Mouse (Mus musculus): Measurements from ENCODE around the gene Galnt12.
"Not testable (repeated sequence)": the region's sequence is repeated elsewhere in the genome, so short reads cannot be mapped to it uniquely, and the experiment has no call there.

Gene Galnt12

DNA sequence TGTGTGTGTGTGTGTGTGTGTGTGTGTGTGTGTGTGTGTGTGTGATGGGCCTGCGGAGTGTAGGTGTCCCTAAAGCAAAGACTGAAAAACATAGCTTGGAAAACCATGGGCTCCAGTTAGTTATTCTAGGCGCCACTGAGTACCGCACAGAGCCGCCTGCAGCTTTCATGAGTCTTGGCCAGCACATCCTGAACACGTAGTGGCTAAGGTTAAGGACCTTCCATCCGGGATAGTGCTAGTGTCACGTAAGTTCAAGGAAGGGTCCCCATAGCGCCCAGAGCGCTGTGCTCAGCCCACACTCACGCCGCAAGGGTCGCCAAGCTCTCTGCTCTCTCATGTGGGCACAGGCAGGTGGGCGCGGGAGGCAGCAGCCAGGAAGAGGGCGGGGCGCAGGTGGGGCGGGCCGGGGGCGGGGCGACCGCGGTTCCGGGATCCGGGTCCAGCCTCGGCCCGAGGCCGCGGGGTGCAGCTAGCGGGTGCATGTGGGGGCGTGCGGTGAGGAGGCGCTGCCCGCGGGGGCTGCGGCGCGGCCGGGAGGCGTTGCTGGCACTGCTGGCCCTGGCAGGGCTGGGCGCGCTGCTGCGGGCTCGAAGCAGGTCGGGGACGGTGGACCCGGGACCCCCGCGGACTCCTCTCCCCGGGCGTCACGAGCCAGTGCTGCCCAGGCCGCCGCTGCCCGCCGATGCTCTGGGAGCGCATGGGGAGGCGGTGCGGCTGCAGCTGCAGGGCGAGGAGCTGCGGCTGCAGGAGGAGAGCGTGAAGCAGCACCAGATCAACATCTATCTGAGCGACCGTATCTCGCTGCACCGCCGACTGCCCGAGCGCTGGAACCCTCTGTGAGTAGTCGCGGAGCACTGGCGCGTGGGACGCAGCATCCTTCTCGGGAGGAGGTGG is at the start of gene Galnt12:
Gene Galnt12 (plus strand): TSS at position 417 of the 894 bp plus-strand sequence.
- DNase-seq (ENCODE audit: low spot score), result no peak

DNA sequence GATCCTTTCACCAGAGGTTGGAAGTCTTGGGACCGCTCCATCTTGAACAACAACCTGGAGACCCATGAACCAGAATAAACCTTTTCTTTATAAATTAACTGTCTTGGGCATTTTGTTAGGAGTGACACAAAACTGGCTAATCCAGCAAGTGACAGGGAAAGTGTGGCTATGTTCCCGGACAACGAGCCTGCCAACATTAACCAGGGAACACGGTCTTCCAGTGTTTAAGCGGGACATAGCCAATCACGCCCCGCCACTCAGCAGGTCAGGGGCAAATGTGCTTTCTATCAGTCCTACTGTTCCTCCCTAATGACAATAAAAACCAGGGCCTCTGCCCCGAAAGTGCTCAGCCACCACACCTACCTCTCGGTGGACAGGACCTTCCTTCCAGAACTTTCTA is 47.8 kb upstream of the Galnt12 start:
- no peak for DNase-seq (ENCODE audit: low spot score)

DNA sequence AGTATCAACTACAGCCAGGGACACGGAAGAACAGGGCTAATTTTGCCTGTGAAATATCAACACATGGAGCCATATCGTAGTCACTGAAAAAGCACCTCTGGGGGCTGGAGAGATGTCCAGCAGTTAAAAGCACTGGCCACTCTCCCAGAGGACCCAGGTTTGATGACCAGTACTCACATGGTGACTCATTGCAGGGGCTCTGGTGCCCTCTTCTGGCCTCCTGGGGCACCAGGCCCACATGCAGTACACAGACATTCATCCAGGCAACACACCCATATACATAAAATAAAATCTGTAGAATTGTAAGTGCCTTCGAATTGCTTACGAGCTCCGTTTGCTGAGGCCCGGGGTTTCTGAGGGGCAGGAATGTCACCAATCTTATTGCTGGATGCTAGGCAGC is 44.7 kb upstream of the Galnt12 start:
- no peak for DNase-seq (ENCODE audit: low spot score)

DNA sequence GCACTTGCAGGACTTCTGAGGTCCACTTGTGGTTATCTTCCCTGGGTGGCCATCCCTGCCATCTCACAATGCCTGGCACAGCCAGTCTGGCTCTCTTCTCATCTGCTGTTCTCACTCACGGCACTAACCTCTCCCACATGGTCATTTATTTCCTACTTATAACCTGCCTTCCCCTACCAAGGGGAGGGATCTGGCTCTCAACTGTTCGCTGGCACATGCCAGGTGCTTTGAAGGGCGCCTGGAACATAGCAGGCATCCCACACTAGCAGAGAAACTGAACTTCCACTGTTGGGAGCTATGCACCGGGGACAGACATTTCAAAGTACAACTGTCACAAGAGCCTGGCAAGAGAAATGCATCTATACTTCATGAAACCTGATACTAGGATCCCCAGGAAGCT is 43.9 kb upstream of the Galnt12 start:
- no peak for DNase-seq (ENCODE audit: low spot score)

DNA sequence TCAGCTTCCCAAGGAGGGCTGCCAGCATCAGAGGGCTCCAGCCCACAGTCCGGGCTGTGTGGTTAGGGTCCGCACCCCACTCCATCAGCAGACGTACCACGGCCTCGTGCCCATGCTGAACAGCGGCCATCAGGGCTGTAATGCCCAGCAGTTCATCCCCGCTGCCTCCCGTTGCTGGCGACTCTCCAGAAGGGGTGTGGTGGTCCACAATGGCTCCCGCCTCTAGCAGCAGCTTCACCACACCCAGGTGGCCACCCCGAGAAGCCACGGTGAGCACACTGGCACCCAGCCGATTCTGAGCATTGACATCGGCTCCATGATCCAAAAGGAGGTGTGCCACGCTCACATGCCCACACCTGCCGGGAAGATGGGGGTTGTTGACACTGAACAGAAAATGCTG is 42.5 kb upstream of the Galnt12 start:
- DNase-seq (ENCODE audit: low spot score), result no peak

DNA sequence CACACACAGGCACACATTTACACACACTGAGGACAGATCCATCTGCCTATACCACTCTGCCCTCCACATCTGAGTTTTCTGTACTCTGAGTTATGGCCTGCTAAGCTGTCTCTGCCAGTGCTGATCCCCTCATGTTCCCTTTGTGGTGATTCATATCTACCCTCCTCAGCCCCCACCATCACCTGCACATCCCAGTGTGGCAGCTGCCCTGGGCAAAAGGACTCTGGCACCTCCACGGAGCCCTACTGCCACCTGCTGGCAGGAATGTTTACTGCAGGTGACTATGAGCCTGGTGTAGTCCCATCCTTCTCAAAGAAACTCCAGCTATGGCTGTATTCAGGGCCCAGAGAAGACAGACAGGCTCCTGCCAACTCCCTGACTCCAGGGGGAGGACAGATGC is 41.5 kb upstream of the Galnt12 start:
- peak; percentile 80 for DNase-seq (ENCODE audit: low spot score)

DNA sequence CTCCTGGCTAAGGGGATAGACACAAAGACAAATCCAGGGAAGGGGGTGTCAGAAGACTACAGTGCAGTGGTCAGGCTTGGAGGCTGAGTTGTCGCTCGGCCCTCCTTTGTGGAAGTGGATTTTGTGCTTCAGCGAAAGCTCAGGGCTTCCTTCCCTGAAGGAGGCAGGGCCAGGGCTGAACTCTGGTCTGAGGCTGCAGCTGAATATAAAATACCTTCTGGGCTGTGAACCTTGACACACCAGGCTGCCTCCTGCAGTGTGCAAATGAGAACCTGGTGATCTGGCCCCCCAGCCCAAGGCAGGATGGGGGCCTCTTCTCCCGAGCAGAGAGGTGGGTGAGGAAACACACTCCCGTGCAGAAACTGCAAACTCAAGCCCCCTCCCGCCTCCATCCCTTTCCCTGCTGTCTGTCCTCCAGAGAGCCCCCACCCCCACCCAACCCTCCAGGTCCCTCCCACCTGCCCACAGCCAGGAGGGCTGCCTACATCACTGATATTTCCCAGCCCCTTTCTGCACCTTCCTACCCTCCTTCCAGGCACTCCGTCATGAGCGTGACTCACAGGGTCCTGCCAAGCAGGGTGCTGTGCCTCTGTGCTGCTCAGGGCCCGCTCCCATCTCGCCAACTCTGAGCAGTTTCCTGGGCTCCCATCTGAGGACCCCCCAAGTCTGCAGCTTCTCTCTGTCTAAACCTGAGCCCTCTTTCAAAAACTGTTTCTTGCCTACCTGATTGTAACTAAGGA is 40.9 kb upstream of the Galnt12 start:
- DNase-seq (ENCODE audit: low spot score), result no peak

DNA sequence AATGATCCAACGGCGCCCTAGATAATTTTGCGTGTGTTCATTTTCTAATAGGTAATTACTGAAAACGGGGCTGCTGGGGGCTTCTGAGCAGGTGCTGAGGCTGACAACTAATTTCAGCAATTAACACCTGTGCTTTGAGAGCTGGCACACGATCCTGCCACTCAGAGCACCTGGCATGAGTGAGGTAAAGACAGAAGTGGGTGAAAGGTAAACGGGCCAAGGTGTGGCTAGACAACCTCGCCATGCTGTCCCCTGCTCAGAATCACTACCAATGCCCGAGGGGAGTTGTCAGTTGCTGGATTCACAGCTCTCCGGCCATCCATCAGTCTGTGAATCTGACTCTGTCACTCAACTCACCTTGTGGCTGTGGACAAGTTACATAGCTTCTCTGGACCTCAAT is 39.8 kb upstream of the Galnt12 start:
- DNase-seq (ENCODE audit: low spot score), result no peak

DNA sequence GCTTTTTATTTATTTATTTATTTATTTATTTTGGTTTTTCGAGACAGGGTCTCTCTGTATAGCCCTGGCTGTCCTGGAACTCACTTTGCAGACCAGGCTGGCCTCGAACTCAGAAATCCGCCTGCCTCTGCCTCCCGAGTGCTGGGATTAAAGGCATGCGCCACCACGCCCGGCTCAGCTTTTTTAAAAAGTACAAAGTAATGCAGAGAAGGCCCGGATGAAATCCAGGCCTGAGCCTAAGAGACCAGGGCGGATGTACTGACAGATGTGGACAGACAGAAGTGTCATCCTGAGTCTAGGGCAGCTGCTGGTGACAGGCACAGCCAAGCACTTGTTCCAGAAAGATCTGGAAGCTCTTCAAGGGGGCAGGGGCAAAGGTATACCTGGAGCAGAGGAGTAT is 36.5 kb upstream of the Galnt12 start:
- not testable (repeated sequence) for DNase-seq (ENCODE audit: low spot score)

DNA sequence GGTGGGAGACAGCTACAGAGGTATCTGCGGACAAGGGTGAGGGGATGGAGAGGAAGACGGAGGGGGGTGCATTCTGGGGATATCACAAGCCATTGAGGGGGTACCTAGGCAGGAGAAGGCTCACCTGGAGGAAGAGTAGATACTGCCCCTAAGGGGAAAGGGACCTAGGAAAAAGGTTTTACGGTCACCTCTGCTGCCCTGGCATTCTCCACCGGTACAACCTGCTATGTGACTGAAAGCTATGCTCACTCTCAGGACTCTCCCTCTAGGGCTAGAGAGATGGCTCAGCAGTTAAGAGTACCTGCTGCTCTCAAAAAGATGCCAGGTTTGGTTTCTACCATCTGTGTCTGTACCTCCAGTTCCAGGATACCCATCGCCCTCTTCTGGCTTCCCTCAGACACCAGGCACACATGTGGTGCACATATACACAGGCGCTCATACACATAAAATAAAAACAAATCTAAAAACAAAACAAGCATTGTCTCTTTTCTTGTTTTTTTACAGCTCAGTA is 36.1 kb upstream of the Galnt12 start:
- DNase-seq (ENCODE audit: low spot score), result no peak

DNA sequence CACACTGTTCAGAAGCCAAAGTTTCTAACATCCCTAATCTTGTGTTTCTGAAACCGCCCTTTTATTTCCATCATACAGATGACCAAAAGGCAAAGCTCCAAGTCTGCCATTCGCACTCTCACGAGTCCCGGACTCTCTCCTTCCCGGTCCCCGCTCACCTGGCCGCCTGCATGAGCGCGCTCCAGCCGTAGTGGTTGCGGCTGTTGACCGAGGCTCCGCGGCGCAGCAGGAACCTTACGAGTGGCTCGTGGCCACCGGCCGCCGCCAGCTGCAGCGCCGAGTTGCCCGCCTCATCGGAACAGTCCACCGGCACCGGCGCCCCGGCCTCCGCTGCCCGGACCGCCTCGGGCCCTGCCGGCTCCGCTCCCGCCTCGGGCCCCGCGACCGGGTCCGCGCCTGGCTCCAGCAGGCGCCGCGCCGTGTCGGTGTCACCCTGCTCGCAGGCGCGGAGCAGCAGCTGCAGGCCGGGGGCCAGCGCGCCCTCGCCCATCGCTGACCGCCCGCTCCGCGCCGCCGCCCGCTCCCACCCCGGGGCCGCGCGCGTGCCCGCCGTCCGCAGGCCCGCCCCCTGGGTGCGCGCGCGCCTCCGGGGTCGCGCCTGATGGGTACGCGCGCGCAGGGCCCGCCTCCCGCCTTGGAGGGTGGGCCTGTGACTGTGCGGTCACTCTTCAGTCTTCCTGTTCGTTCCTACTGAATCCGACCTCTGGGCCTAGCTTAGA is 34.8 kb upstream of the Galnt12 start, which contains the start of gene Anks6:
Gene Anks6 (minus strand): TSS at position 637 of the 719 bp plus-strand sequence.
- DNase-seq (ENCODE audit: low spot score), result peak; percentile 64

DNA sequence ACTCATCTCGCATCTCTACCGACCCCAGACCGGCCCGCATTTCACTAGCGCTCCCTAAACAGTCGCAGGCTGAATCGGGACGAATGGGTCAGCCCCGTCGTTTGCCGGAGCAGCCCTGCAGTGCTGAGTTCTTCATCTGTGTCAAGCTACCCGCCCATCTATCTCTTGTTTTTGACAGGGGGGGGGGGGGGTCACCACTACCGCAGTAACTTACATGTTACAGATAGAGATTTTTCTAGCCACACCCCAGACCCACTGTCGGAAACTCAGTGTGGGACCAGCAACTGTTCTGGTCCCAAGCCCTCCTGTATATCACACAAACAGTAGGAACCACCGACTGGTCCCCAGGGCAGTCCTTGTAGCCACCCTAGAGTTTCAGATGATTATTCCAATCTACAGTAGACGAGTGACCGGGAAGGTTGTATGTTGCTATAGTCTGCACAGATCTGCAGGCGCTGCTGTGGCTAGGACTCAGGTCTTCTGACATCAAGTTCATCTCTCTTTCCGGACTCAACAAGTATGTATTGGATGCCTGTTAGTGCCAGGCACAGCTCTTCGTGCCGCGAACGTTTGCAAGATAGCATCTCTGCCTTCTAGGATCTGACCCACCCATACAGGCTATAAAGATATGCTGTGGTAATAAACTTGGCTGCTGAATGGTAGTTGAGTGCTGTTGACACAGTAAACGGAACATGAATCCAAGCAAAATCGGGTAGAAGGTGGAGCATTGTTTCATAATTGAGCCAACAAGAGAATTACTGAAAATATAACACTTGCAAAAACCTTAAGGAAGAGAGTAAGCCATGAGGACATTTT is 34.0 kb upstream of the Galnt12 start:
- DNase-seq (ENCODE audit: low spot score), result no peak

DNA sequence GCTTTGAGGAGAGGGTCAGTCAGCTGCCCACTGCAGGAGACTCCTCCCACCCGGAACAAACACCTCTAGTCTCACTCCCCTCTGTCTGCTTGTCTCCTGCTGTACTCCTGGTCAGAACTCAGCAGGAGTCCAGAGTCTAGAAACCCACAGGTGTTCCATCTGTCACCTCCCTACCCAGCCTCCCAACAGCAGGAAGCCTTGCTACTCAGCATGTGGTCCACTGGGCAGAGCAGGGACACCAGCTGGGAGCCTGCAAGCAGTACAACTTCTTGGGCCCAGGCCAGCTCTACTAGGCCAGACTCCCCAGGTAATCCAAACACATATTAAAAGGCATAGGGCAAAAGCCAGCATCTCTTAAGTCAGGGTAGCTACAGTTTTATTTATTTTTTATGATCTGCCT is 30.8 kb upstream of the Galnt12 start:
- no peak for DNase-seq (ENCODE audit: low spot score)

DNA sequence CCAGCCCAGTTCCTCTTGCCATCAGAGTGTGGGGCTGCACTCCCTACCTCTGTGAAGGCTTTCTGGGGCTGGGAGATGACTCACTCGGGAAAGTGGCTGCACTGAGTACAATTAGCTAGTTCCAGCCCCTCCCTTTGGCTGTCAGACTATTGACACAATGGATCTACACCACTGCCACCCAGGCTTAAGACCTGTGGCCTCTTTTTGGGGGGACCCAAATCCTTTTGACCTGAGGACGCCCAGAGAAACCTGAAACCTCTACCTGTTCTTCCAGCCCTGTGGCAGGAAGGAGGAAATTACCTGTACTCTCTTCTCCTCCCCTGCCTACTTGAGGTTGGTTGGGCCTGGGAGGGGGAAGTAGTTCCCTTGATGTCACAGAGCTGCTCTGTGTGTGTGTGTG is 16.7 kb upstream of the Galnt12 start:
- DNase-seq (ENCODE audit: low spot score), result no peak

DNA sequence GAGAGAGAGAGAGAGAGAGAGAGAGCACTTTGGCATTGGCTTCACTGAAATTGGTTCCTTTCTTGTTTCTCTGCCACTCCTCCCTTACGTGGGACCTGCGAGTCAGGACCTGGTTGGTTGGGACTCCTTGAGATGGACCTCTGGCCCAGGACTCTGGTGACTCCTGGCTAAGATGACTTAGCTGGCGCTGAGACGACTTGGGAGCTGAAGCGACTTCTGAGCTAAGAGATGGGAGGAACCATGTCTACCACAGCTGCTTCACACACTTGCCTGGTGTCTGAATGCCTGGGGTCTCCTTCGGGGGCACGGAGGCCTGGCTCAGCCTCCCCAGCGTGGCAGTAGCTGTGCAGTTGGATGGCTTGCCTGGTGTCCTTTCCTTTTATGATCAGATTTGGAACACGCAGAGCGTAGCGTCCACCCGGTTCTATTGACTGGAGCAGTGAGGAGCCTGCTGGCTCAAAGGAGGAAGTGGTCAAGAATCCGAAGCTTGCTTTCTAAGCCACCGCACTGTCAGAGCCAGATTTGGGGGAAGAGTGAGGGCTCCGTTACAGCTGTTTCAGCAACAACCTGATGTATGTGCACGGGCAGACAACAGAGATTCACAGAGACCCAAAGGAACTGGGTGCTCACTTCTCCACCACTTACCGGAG is 11.6 kb upstream of the Galnt12 start:
- DNase-seq (ENCODE audit: low spot score), result no peak

DNA sequence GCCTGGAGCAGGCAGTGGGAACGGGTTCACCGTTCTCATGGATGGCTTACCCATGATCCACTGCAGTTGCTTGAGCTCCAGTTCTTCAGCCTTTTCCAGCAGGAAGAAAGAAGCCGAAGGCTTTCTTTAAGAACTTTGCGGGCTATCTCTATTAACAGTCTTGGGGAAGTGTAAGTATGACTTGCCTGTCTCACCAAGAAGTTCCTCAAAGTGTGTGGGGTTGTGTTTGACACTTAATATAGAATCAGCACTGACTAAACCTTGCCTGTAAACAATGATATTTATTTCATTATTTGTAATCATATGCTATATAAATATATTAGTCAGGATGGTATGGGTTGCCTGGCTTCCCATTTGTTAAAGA is 11.1 kb upstream of the Galnt12 start:
- DNase-seq (ENCODE audit: low spot score), result no peak

DNA sequence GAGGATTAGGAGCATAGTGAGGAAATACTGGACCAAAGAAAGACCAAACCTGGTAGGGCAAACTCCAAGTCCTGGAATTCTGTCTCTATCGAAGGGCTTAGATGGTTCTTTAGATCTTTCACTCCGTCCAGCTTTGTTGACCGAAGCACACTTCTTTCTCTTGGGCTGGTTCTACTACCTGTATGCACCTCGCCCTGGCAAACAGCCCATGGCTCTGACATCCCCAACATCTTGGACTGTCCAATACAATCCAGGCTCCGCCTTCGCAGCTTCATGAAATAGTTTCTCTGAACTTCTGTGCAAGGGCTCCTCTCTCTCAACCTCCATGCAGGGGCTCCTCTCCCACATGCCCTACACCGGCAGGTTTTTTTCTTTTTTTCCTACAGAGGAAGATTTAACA is 7.9 kb upstream of the Galnt12 start:
- DNase-seq (ENCODE audit: low spot score), result no peak

DNA sequence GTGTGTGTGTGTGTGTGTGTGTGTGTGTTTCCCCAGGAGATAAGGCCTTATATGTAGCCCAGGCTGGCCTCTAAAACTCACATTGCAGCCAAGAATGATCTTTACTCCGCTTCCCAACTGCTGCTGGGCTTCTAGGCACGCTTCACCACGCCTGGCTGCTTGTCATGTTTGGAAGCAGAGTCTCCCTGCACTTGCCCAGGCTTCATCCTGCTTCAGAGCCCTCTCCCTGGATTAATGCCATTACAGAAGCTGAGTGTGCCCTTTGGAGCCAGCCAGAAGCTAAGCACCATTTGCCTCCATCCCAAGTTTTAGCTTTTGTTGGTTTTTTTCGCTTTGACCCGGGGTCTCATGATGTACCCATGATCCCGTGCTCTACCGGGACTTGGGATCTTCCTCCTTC is 3.0 kb upstream of the Galnt12 start:
- DNase-seq (ENCODE audit: low spot score), result no peak

DNA sequence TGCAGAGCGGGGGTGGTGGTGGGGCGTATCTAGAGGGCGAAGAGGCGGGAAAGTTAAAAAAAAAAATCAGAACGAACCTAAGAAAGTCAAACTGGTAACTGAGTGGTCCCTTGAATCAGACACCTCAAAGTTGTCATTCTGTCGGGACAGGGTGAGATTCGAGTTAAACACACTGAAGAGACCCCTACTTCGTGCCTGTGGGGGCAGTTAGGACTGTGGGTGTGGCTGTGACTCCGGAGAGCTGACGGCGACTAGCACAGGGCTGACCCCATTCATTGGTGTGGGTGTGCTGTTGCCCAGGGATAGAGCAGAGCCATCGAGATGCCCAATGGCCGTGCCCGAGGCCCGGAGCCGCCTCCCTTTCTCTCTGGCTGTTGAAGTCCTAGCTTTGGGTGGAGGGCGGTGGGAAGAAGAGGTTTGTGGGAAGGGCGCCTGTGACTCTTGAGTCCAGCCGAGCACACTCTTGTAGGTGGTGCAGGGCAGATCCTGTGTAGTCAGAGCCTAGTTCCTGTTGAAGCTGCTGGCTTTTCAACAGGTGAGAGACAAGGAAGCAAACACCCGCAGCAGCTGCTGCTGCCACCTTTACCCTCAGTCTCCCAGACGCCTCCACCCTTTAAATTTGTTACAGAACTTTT is 795 bp downstream of the Galnt12 start:
- DNase-seq (ENCODE audit: low spot score), result no peak

DNA sequence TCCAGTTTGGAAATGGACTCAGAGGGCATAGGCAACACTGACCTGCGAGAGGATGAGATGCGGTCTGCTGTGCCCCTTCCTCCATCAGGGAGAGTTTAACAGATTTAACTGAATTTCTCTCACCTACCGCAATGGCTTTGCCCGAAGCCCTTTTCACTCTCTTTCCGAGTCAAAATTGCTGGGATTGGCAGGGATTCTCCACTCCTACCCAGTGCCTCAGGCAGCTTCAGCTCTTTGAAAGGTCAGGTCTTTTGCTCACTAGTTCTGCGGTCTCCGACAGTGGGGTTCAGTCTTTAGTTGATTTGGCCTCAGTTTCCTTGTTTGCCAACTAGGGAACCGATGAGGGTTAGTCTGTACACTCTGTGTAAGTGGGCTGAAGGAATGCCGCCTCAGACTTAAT is 1.5 kb downstream of the Galnt12 start:
- DNase-seq (ENCODE audit: low spot score), result no peak

DNA sequence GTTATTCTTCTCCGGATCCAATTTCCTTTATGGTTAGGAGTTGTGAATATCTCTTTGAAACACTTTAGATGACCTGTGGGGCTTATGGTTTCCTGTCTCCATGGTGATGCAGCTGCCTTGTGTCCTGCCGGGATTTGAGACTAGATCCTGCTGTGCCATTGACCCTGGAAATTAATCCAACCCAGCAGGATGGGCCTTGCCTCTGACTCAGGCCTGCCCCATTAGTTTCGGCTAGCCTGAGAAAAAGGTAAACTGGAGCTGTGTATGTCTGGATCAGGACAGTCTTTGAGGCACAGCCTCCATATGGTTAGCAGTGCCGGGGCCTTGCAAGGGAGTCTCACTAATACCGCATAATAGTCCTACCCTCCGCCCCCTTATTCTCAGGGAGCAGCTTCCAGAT is 1.9 kb downstream of the Galnt12 start:
- DNase-seq (ENCODE audit: low spot score), result no peak
